Mouse (Mus musculus): ENCODE measurements around the gene Pdzrn3. TPM values are rescaled to one million over a fixed set of nuclear protein-coding genes. Genes with fewer than 3 reads are reported as not detected.

Gene Pdzrn3
- polyA plus RNA-seq, 1 experiment: 2.8 TPM

- H3K4me1 ChIP-seq (replicated peaks; ENCODE audit: control insufficient read depth, insufficient read depth, low read length): no peaks in the 10 kb centered on the region
- WGBS: 79% methylated on average over 3 of the region's 3 CpGs
Measured at GRCm38 (mm10) chr6:101281644-101282043, 96.1 kb downstream of the Pdzrn3 start.

GRCm38 (mm10) chr6:101280811-101281218, 96.9 kb downstream of the Pdzrn3 start:
- no peaks in the 10 kb centered on the region for H3K4me1 ChIP-seq (replicated peaks; ENCODE audit: control insufficient read depth, insufficient read depth, low read length)
- 91% methylated on average over 9 of the region's 9 CpGs for WGBS
- H3K4me3 ChIP-seq (ENCODE audit: control insufficient read depth, insufficient read depth, low read length): no peak overlapping the region
- TF ChIP-seq CTCF (IDR thresholded peaks at IDR 0.05; ENCODE audit: borderline replicate concordance, control insufficient read depth, extremely low read depth, insufficient read depth, low read length, poor library complexity) (no peak), POLR2A (IDR thresholded peaks at IDR 0.05; ENCODE audit: control insufficient read depth, extremely low read depth, insufficient read depth, low read length, poor library complexity) (no peak)
- H3K36me3 ChIP-seq (ENCODE audit: control insufficient read depth, insufficient read depth, low read length): no peaks in the 10 kb centered on the region
- no peaks in the 10 kb centered on the region for H3K27me3 ChIP-seq (ENCODE audit: control insufficient read depth, insufficient read depth, low read length)
- DNase-seq: no peak
- H3K27ac ChIP-seq (ENCODE audit: control insufficient read depth, insufficient read depth, low read length): no peak overlapping the region

More at GRCm38 (mm10) chr6:101281644-101282043, 96.1 kb downstream of the Pdzrn3 start:
- Histone ChIP-seq H3K4me3 (ENCODE audit: control insufficient read depth, insufficient read depth, low read length) (no peak overlapping the region), H3K27me3 (ENCODE audit: control insufficient read depth, insufficient read depth, low read length) (no peaks in the 10 kb centered on the region), H3K27ac (ENCODE audit: control insufficient read depth, insufficient read depth, low read length) (no peak overlapping the region), H3K36me3 (ENCODE audit: control insufficient read depth, insufficient read depth, low read length) (no peaks in the 10 kb centered on the region)
- no peak for TF ChIP-seq CTCF (IDR thresholded peaks at IDR 0.05; ENCODE audit: borderline replicate concordance, control insufficient read depth, extremely low read depth, insufficient read depth, low read length, poor library complexity)
- TF ChIP-seq POLR2A (IDR thresholded peaks at IDR 0.05; ENCODE audit: control insufficient read depth, extremely low read depth, insufficient read depth, low read length, poor library complexity): no peak
- DNase-seq: no peak

GRCm38 (mm10) chr6:101278286-101278932, 99.3 kb downstream of the Pdzrn3 start:
- 71% methylated on average over 13 of the region's 13 CpGs for WGBS
- H3K4me3 ChIP-seq (ENCODE audit: control insufficient read depth, insufficient read depth, low read length): no peak overlapping the region
- DNase-seq: no peak

GRCm38 (mm10) chr6:101276261-101276660, 101.4 kb downstream of the Pdzrn3 start:
- Histone ChIP-seq H3K4me1 (replicated peaks; ENCODE audit: control insufficient read depth, insufficient read depth, low read length) (no peaks in the 10 kb centered on the region), H3K27me3 (ENCODE audit: control insufficient read depth, insufficient read depth, low read length) (no peaks in the 10 kb centered on the region), H3K27ac (ENCODE audit: control insufficient read depth, insufficient read depth, low read length) (no peak overlapping the region), H3K4me3 (ENCODE audit: control insufficient read depth, insufficient read depth, low read length) (no peak overlapping the region), H3K36me3 (ENCODE audit: control insufficient read depth, insufficient read depth, low read length) (no peaks in the 10 kb centered on the region)
- DNase-seq: no peak
- no peak for TF ChIP-seq POLR2A (IDR thresholded peaks at IDR 0.05; ENCODE audit: control insufficient read depth, extremely low read depth, insufficient read depth, low read length, poor library complexity)
- 89% methylated on average over 8 of the region's 8 CpGs for WGBS

More at GRCm38 (mm10) chr6:101278286-101278932, 99.3 kb downstream of the Pdzrn3 start:
- Histone ChIP-seq H3K27me3 (ENCODE audit: control insufficient read depth, insufficient read depth, low read length) (no peaks in the 10 kb centered on the region), H3K4me1 (replicated peaks; ENCODE audit: control insufficient read depth, insufficient read depth, low read length) (no peaks in the 10 kb centered on the region), H3K36me3 (ENCODE audit: control insufficient read depth, insufficient read depth, low read length) (no peaks in the 10 kb centered on the region), H3K27ac (ENCODE audit: control insufficient read depth, insufficient read depth, low read length) (no peak overlapping the region)
- TF ChIP-seq CTCF (IDR thresholded peaks at IDR 0.05; ENCODE audit: borderline replicate concordance, control insufficient read depth, extremely low read depth, insufficient read depth, low read length, poor library complexity): no peak
- TF ChIP-seq POLR2A (IDR thresholded peaks at IDR 0.05; ENCODE audit: control insufficient read depth, extremely low read depth, insufficient read depth, low read length, poor library complexity): no peak

GRCm38 (mm10) chr6:101275806-101276205, 101.9 kb downstream of the Pdzrn3 start:
- no peaks in the 10 kb centered on the region for H3K4me1 ChIP-seq (replicated peaks; ENCODE audit: control insufficient read depth, insufficient read depth, low read length)
- TF ChIP-seq POLR2A (IDR thresholded peaks at IDR 0.05; ENCODE audit: control insufficient read depth, extremely low read depth, insufficient read depth, low read length, poor library complexity) (no peak), CTCF (IDR thresholded peaks at IDR 0.05; ENCODE audit: borderline replicate concordance, control insufficient read depth, extremely low read depth, insufficient read depth, low read length, poor library complexity) (no peak)
- H3K36me3 ChIP-seq (ENCODE audit: control insufficient read depth, insufficient read depth, low read length): no peaks in the 10 kb centered on the region
- no peak for DNase-seq
- WGBS: 92% methylated on average over 3 of the region's 3 CpGs
- H3K27me3 ChIP-seq (ENCODE audit: control insufficient read depth, insufficient read depth, low read length): no peaks in the 10 kb centered on the region
- H3K4me3 ChIP-seq (ENCODE audit: control insufficient read depth, insufficient read depth, low read length): no peak overlapping the region
- no peak overlapping the region for H3K27ac ChIP-seq (ENCODE audit: control insufficient read depth, insufficient read depth, low read length)

- DNase-seq: no peak
- TF ChIP-seq POLR2A (IDR thresholded peaks at IDR 0.05; ENCODE audit: control insufficient read depth, extremely low read depth, insufficient read depth, low read length, poor library complexity): no peak
- TF ChIP-seq CTCF (IDR thresholded peaks at IDR 0.05; ENCODE audit: borderline replicate concordance, control insufficient read depth, extremely low read depth, insufficient read depth, low read length, poor library complexity): no peak
- WGBS: 93% methylated on average over 2 of the region's 2 CpGs
Measured at GRCm38 (mm10) chr6:101274846-101275245, 102.9 kb downstream of the Pdzrn3 start.

GRCm38 (mm10) chr6:101272256-101272655, 105.4 kb downstream of the Pdzrn3 start:
- Histone ChIP-seq H3K4me1 (replicated peaks; ENCODE audit: control insufficient read depth, insufficient read depth, low read length) (no peaks in the 10 kb centered on the region), H3K36me3 (ENCODE audit: control insufficient read depth, insufficient read depth, low read length) (no peaks in the 10 kb centered on the region), H3K4me3 (ENCODE audit: control insufficient read depth, insufficient read depth, low read length) (no peak overlapping the region), H3K27me3 (ENCODE audit: control insufficient read depth, insufficient read depth, low read length) (no peaks in the 10 kb centered on the region), H3K27ac (ENCODE audit: control insufficient read depth, insufficient read depth, low read length) (no peak overlapping the region)
- no peak for DNase-seq
- no peak for TF ChIP-seq POLR2A (IDR thresholded peaks at IDR 0.05; ENCODE audit: control insufficient read depth, extremely low read depth, insufficient read depth, low read length, poor library complexity)
- no peak for TF ChIP-seq CTCF (IDR thresholded peaks at IDR 0.05; ENCODE audit: borderline replicate concordance, control insufficient read depth, extremely low read depth, insufficient read depth, low read length, poor library complexity)
- 89% methylated on average over 4 of the region's 4 CpGs for WGBS

More at GRCm38 (mm10) chr6:101274846-101275245, 102.9 kb downstream of the Pdzrn3 start:
- H3K27me3 ChIP-seq (ENCODE audit: control insufficient read depth, insufficient read depth, low read length): no peaks in the 10 kb centered on the region
- H3K4me1 ChIP-seq (replicated peaks; ENCODE audit: control insufficient read depth, insufficient read depth, low read length): no peaks in the 10 kb centered on the region
- no peak overlapping the region for H3K4me3 ChIP-seq (ENCODE audit: control insufficient read depth, insufficient read depth, low read length)
- no peak overlapping the region for H3K27ac ChIP-seq (ENCODE audit: control insufficient read depth, insufficient read depth, low read length)
- H3K36me3 ChIP-seq (ENCODE audit: control insufficient read depth, insufficient read depth, low read length): no peaks in the 10 kb centered on the region
